Mouse (Mus musculus): Measurements from ENCODE around the gene Slc25a38. TPM values are rescaled to one million over a fixed set of nuclear protein-coding genes. Genes with fewer than 3 reads are reported as not detected.

Gene Slc25a38
- polyA plus RNA-seq, 1 experiment from 2014 or later: 48.6 TPM

GRCm38 (mm10) chr9:120113456-120113855 lies 3.3 kb downstream of the Slc25a38 start:
- no peak overlapping the region for H3K4me2 ChIP-seq (ENCODE audit: low read length)
- no peaks in the 10 kb centered on the region for H3K9me3 ChIP-seq (ENCODE audit: control insufficient read depth, low read length)
- no peaks in the 10 kb centered on the region for H3K27me3 ChIP-seq (replicated peaks; ENCODE audit: control insufficient read depth, insufficient read depth, low read length)
- no peak overlapping the region for H3K9ac ChIP-seq (ENCODE audit: low read depth, low read length)
- H3K36me3 ChIP-seq (ENCODE audit: control insufficient read depth, insufficient read depth, low read length): peaks cover 3% of the 10 kb centered on the region
- H3K27ac ChIP-seq (ENCODE audit: low read depth, low read length): no peak overlapping the region
- H3K4me1 ChIP-seq (ENCODE audit: control insufficient read depth, insufficient read depth, low read depth, low read length): no peaks in the 10 kb centered on the region; the same call in 1 of the 2 replicates
- no peak for ATAC-seq
- H3K4me3 ChIP-seq (ENCODE audit: low read length): no peak overlapping the region
- WGBS: 90% methylated on average over 7 of the region's 7 CpGs

GRCm38 (mm10) chr9:120114051-120114788 lies 4.0 kb downstream of the Slc25a38 start:
- H3K36me3 ChIP-seq (ENCODE audit: control insufficient read depth, insufficient read depth, low read length): peaks cover 6% of the 10 kb centered on the region
- H3K27me3 ChIP-seq (replicated peaks; ENCODE audit: control insufficient read depth, insufficient read depth, low read length): no peaks in the 10 kb centered on the region
- 87% methylated on average over 17 of the region's 17 CpGs for WGBS
- no peaks in the 10 kb centered on the region for H3K9me3 ChIP-seq (ENCODE audit: control insufficient read depth, low read length)
- no peak overlapping the region; the same call in 1 of the 2 replicates for H3K9ac ChIP-seq (ENCODE audit: low read depth, low read length)
- H3K4me3 ChIP-seq (ENCODE audit: low read length): no peak overlapping the region
- no peak for ATAC-seq
- H3K4me1 ChIP-seq (ENCODE audit: control insufficient read depth, insufficient read depth, low read depth, low read length): no peaks in the 10 kb centered on the region; the same call in 1 of the 2 replicates
- no peak overlapping the region for H3K27ac ChIP-seq (ENCODE audit: low read depth, low read length)
- no peak overlapping the region for H3K4me2 ChIP-seq (ENCODE audit: low read length)

GRCm38 (mm10) chr9:120114789-120115151 lies 4.6 kb downstream of the Slc25a38 start:
- WGBS: 92% methylated on average over 2 of the region's 2 CpGs
- Histone ChIP-seq H3K9ac (ENCODE audit: low read depth, low read length) (no peak overlapping the region), H3K27ac (ENCODE audit: low read depth, low read length) (no peak overlapping the region), H3K36me3 (ENCODE audit: control insufficient read depth, insufficient read depth, low read length) (peaks cover 9% of the 10 kb centered on the region), H3K4me3 (ENCODE audit: low read length) (no peak overlapping the region), H3K4me1 (ENCODE audit: control insufficient read depth, insufficient read depth, low read depth, low read length) (no peaks in the 10 kb centered on the region; the same call in 1 of the 2 replicates), H3K4me2 (ENCODE audit: low read length) (no peak overlapping the region), H3K27me3 (replicated peaks; ENCODE audit: control insufficient read depth, insufficient read depth, low read length) (no peaks in the 10 kb centered on the region), H3K9me3 (ENCODE audit: control insufficient read depth, low read length) (no peaks in the 10 kb centered on the region)
- ATAC-seq: no peak

GRCm38 (mm10) chr9:120115580-120115979 lies 5.4 kb downstream of the Slc25a38 start:
- Histone ChIP-seq H3K9ac (ENCODE audit: low read depth, low read length) (no peak overlapping the region), H3K9me3 (ENCODE audit: control insufficient read depth, low read length) (no peaks in the 10 kb centered on the region), H3K4me3 (ENCODE audit: low read length) (no peak overlapping the region), H3K4me1 (ENCODE audit: control insufficient read depth, insufficient read depth, low read depth, low read length) (no peaks in the 10 kb centered on the region; the same call in 1 of the 2 replicates), H3K27me3 (replicated peaks; ENCODE audit: control insufficient read depth, insufficient read depth, low read length) (no peaks in the 10 kb centered on the region), H3K36me3 (ENCODE audit: control insufficient read depth, insufficient read depth, low read length) (peaks cover 14% of the 10 kb centered on the region), H3K27ac (ENCODE audit: low read depth, low read length) (no peak overlapping the region), H3K4me2 (ENCODE audit: low read length) (no peak overlapping the region)
- no peak for ATAC-seq
- 84% methylated on average over 5 of the region's 5 CpGs for WGBS

GRCm38 (mm10) chr9:120116184-120116624 lies 6.0 kb downstream of the Slc25a38 start:
- 90% methylated on average over 8 of the region's 8 CpGs for WGBS
- no peak overlapping the region for H3K9ac ChIP-seq (ENCODE audit: low read depth, low read length)
- peaks cover 17% of the 10 kb centered on the region for H3K36me3 ChIP-seq (ENCODE audit: control insufficient read depth, insufficient read depth, low read length)
- ATAC-seq: no peak
- no peaks in the 10 kb centered on the region for H3K27me3 ChIP-seq (replicated peaks; ENCODE audit: control insufficient read depth, insufficient read depth, low read length)
- no peak overlapping the region for H3K4me3 ChIP-seq (ENCODE audit: low read length)
- no peak overlapping the region for H3K4me2 ChIP-seq (ENCODE audit: low read length)
- no peaks in the 10 kb centered on the region for H3K9me3 ChIP-seq (ENCODE audit: control insufficient read depth, low read length)
- H3K27ac ChIP-seq (ENCODE audit: low read depth, low read length): no peak overlapping the region
- no peaks in the 10 kb centered on the region; the same call in 1 of the 2 replicates for H3K4me1 ChIP-seq (ENCODE audit: control insufficient read depth, insufficient read depth, low read depth, low read length)

DNA sequence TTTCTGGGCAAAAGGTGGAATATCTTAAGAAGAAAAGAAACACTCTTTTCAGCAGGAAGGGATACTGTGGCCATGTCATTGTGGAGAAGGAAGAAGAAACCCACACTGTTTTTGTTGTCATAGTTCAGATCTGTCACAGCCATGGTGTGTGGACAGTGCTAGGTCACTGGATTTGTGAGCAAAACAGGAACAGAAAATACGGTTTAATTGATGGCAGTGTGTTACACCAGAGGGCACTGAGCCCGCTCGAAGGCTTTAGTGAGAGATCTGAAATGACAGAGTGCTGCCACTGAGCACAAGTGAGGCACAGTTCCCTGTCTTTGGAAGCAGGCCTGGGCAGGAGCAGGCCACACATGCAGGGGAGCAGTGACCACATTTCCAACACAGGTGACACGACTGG lies 8.0 kb downstream of the Slc25a38 start:
- Histone ChIP-seq H3K9ac (ENCODE audit: low read depth, low read length) (no peak overlapping the region), H3K4me1 (ENCODE audit: control insufficient read depth, insufficient read depth, low read depth, low read length) (no peaks in the 10 kb centered on the region), H3K4me2 (ENCODE audit: low read length) (no peak overlapping the region), H3K36me3 (ENCODE audit: control insufficient read depth, insufficient read depth, low read length) (peaks cover 27% of the 10 kb centered on the region), H3K27ac (ENCODE audit: low read depth, low read length) (no peak overlapping the region), H3K27me3 (replicated peaks; ENCODE audit: control insufficient read depth, insufficient read depth, low read length) (no peaks in the 10 kb centered on the region), H3K4me3 (ENCODE audit: low read length) (no peak overlapping the region), H3K9me3 (ENCODE audit: control insufficient read depth, low read length) (no peaks in the 10 kb centered on the region)
- ATAC-seq: no peak
- 95% methylated on average over 4 of the region's 4 CpGs for WGBS

DNA sequence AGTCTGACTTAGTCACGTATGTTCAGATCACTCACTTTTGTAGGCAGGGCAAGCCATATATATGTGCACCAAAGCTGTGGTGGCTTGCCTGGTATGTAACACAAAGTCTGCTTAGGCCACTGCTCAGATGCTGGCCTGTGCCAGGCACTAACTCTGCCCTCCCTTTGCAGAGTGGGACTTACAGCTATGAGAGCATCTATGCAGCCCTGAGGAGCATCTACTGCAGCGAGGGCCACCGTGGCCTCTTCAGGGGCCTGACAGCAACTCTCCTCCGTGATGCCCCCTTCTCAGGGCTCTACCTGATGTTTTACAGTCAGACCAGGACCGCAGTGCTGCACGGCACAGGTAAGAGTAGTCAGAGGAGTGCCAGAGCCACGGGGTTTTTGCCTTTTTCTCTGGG lies 10.3 kb downstream of the Slc25a38 start:
- Histone ChIP-seq H3K27ac (ENCODE audit: low read depth, low read length) (no peak overlapping the region), H3K9ac (ENCODE audit: low read depth, low read length) (no peak overlapping the region), H3K4me1 (ENCODE audit: control insufficient read depth, insufficient read depth, low read depth, low read length) (no peaks in the 10 kb centered on the region), H3K27me3 (replicated peaks; ENCODE audit: control insufficient read depth, insufficient read depth, low read length) (no peaks in the 10 kb centered on the region), H3K4me3 (ENCODE audit: low read length) (no peak overlapping the region), H3K9me3 (ENCODE audit: control insufficient read depth, low read length) (no peaks in the 10 kb centered on the region), H3K36me3 (ENCODE audit: control insufficient read depth, insufficient read depth, low read length) (peaks cover 38% of the 10 kb centered on the region), H3K4me2 (ENCODE audit: low read length) (no peak overlapping the region)
- no peak for ATAC-seq
- WGBS: 91% methylated on average over 7 of the region's 7 CpGs

- Histone ChIP-seq H3K9ac (ENCODE audit: low read depth, low read length) (no peak overlapping the region; the same call in 1 of the 2 replicates), H3K4me1 (ENCODE audit: control insufficient read depth, insufficient read depth, low read depth, low read length) (peaks cover 18% of the 10 kb centered on the region), H3K4me3 (ENCODE audit: low read length) (peak overlapping the region; percentile 100), H3K4me2 (ENCODE audit: low read length) (peak overlapping the region; percentile 81), H3K27ac (ENCODE audit: low read depth, low read length) (peak overlapping the region; percentile 78), H3K36me3 (ENCODE audit: control insufficient read depth, insufficient read depth, low read length) (peaks cover 39% of the 10 kb centered on the region), H3K9me3 (ENCODE audit: control insufficient read depth, low read length) (no peaks in the 10 kb centered on the region), H3K27me3 (replicated peaks; ENCODE audit: control insufficient read depth, insufficient read depth, low read length) (no peaks in the 10 kb centered on the region)
- 59% methylated on average over 11 of the region's 11 CpGs for WGBS
- ATAC-seq: peak; percentile 0; the same call in 1 of the 2 replicates
Observed at GRCm38 (mm10) chr9:120126868-120127267, 16.7 kb downstream of the Slc25a38 start.

- Histone ChIP-seq H3K4me3 (ENCODE audit: low read length) (peak within 1 kb of the TSS; percentile 100), H3K36me3 (ENCODE audit: control insufficient read depth, insufficient read depth, low read length) (peaks cover 36% of the 10 kb centered on the region), H3K4me1 (ENCODE audit: control insufficient read depth, insufficient read depth, low read depth, low read length) (peaks cover 18% of the 10 kb centered on the region), H3K27ac (ENCODE audit: low read depth, low read length) (peak within 1 kb of the TSS; percentile 80), H3K4me2 (ENCODE audit: low read length) (peak within 1 kb of the TSS; percentile 87), H3K27me3 (replicated peaks; ENCODE audit: control insufficient read depth, insufficient read depth, low read length) (no peaks in the 10 kb centered on the region), H3K9me3 (ENCODE audit: control insufficient read depth, low read length) (no peaks in the 10 kb centered on the region), H3K9ac (ENCODE audit: low read depth, low read length) (peak within 1 kb of the TSS; percentile 99)
- ATAC-seq: peak; percentile 98
- WGBS: 0% methylated on average over 69 of the region's 72 CpGs
Observed at GRCm38 (mm10) chr9:120127538-120128251, 17.5 kb downstream of the Slc25a38 start, which contains the start of gene Rpsa. TSS of gene Rpsa (plus strand) at chr9:120127689.

All from hindbrain, embryonic 16.5 days (tissue).